Mouse (Mus musculus) colon, adult 2 months (tissue): ENCODE data around the gene Fam50b. TPM values are rescaled to one million over a fixed set of nuclear protein-coding genes. Genes with fewer than 3 reads are reported as not detected.

ENCODE experiments used
- polyA plus RNA-seq: library from polyadenylated mRNA; depleted of rRNA; stranded (reverse); fragments of >200 nt; gene quantifications from 2 replicates; pipeline ENCODE4 v1.2.3, GENCODE M21; 2012; rRNA removed

The Fam50b gene
- polyA plus RNA-seq, result not detected in 2 replicates

DNA sequence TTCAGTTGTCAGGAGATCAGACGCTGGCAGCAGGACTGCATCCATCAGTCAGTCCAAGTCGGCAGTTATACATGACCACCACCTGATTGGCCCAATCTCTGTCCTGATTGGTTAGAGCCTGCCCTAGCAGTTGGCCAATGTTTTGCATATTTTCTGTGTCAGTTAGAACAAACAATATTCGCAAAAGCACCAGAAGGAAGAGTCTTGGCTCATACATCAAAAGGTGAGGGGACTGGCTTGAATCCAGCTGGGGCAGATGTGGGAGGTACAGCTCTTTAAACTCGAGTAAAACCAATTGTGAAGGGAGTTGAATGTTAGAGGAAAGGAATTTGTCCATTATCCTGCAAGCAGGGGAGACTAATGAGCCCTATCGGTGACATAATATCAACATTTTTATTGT, at the start of gene Fam50b:
Gene Fam50b (plus strand): TSS at position 165 of the 400 bp plus-strand sequence.

Other genes starting within 250 kb of the Fam50b start
- gene Pxdc1, start 81.4 kb upstream of the Fam50b start, polyA plus RNA-seq, result 14.4 and 16.9 TPM in 2 replicates
- gene Prpf4b, start 140.5 kb downstream of the Fam50b start, polyA plus RNA-seq, result 5.5 and 5.6 TPM in 2 replicates
- 0.06 TPM in 2 replicates for gene Fam217a, start 189.5 kb downstream of the Fam50b start, polyA plus RNA-seq
- gene 4933417A18Rik, start 189.6 kb downstream of the Fam50b start, polyA plus RNA-seq, result not detected in 2 replicates
- 1.9 and 2.2 TPM in 2 replicates for gene Eci3, start 229.0 kb downstream of the Fam50b start, polyA plus RNA-seq